ENCODE assay signal across 25 mouse cellular contexts in the genomic region with DNA sequence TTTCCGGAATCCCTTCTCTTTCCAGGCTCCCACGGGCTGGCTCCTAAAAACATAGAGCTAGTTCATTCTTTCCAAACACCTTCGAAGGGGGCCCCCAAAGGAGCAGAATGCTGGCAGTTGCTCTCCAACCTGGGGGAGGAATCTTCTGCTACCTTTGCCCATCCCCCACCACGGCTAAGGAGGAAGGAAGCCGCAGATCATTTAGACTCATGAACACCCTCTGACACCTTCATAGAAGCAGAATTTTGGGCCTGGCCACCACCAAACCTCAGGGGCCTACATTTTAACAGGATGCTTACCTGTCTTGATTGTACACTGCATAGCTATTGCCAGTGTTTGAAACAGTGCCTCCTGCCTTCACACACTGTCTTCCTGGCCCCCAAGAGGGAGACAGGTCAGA.
DNase-seq lines count a peak whose midpoint lies in the region; ATAC-seq lines count a peak whose summit lies in the region.
"Had no signal": no experiment of that assay in that cellular context is flagged by ENCODE, and none has a peak within 500 bp of the region (broad histone marks: within the 10 kb centered on the region; RNA-seq: fewer than 3 reads in every experiment).

No protein-coding gene starts in this region.

- no peaks in the 10 kb centered on the region for H3K27me3 ChIP-seq in heart, embryonic 11.5 days (ENCODE audit: control insufficient read depth, insufficient read depth, low read length)
- H3K27me3 ChIP-seq: embryonic facial prominence, embryonic 12.5 days; embryonic facial prominence, embryonic 15.5 days; forebrain, embryonic 15.5 days; heart, embryonic 12.5 days; heart, embryonic 15.5 days; hindbrain, embryonic 13.5 days had no signal

- no peak overlapping the region for H3K9ac ChIP-seq in heart, embryonic 11.5 days (ENCODE audit: low read depth, low read length)
- H3K9ac ChIP-seq: embryonic facial prominence, embryonic 12.5 days; embryonic facial prominence, embryonic 15.5 days; forebrain, embryonic 15.5 days; heart, embryonic 12.5 days; heart, embryonic 15.5 days; hindbrain, embryonic 13.5 days had no signal

- no peak for ATAC-seq in heart, embryonic 11.5 days (replicated peaks; ENCODE audit: insufficient number of reproducible peaks, low FRiP score, low TSS enrichment)
- ATAC-seq: activated CD4-positive, CD25-positive, alpha-beta regulatory T cell, adult 4 months; forebrain, embryonic 15.5 days; hindbrain, embryonic 16.5 days; inflammation-experienced regulatory T-cells, adult 6 months had no signal

- H3K36me3 ChIP-seq in heart, embryonic 11.5 days (ENCODE audit: control insufficient read depth, insufficient read depth, low read length): no peaks in the 10 kb centered on the region
- H3K36me3 ChIP-seq: embryonic facial prominence, embryonic 12.5 days; embryonic facial prominence, embryonic 15.5 days; forebrain, embryonic 15.5 days; heart, embryonic 12.5 days; heart, embryonic 15.5 days; hindbrain, embryonic 10.5 days; hindbrain, embryonic 13.5 days had no signal

- DNase-seq in heart, adult 11 months: peak; percentile 76
- peak; percentile 15 for DNase-seq in CD4-positive helper T cell, adult 2 months (ENCODE audit: low read depth, low spot score)
- peak; percentile 45 for DNase-seq in induced T-regulatory cell, adult 2 months (ENCODE audit: low read depth)
- DNase-seq in thymus, postnatal 4 days: peak; percentile 64
- no peak for DNase-seq in layer of hippocampus, postnatal 36 days
- DNase-seq in adrenal gland, postnatal 4 days (ENCODE audit: low spot score in 2 of 2): no peak
- DNase-seq: adrenal gland, adult 8-10 months; adrenal gland, postnatal 25 days; cerebellum, adult 18-20 months; cerebellum, adult 9-10 months; cerebellum, postnatal 14 days; gastrocnemius, postnatal 36 days; heart, postnatal 10 days; heart, postnatal 36 days had no signal

- H3K4me1 ChIP-seq in heart, embryonic 11.5 days (ENCODE audit: control insufficient read depth, insufficient read depth, low read length): peaks cover 19% of the 10 kb centered on the region

- H3K4me3 ChIP-seq in heart, embryonic 11.5 days (ENCODE audit: low read depth, low read length): no peak overlapping the region
- H3K4me3 ChIP-seq: embryonic facial prominence, embryonic 12.5 days; embryonic facial prominence, embryonic 15.5 days; forebrain, embryonic 15.5 days; heart, embryonic 12.5 days; heart, embryonic 15.5 days; hindbrain, embryonic 10.5 days; hindbrain, embryonic 13.5 days had no signal

- H3K27ac ChIP-seq in heart, embryonic 11.5 days (ENCODE audit: low read depth, low read length): no peak overlapping the region
- H3K27ac ChIP-seq: embryonic facial prominence, embryonic 12.5 days; embryonic facial prominence, embryonic 15.5 days; forebrain, embryonic 15.5 days; heart, embryonic 15.5 days; hindbrain, embryonic 10.5 days; hindbrain, embryonic 13.5 days had no signal

- H3K4me2 ChIP-seq in heart, embryonic 11.5 days: no peak overlapping the region
- H3K4me2 ChIP-seq: embryonic facial prominence, embryonic 12.5 days; embryonic facial prominence, embryonic 15.5 days; forebrain, embryonic 15.5 days; heart, embryonic 12.5 days; heart, embryonic 15.5 days; hindbrain, embryonic 13.5 days had no signal

- H3K9me3 ChIP-seq in heart, embryonic 11.5 days (replicated peaks; ENCODE audit: control insufficient read depth, low read length): no peaks in the 10 kb centered on the region
- H3K9me3 ChIP-seq: embryonic facial prominence, embryonic 12.5 days; embryonic facial prominence, embryonic 15.5 days; forebrain, embryonic 15.5 days; heart, embryonic 12.5 days; heart, embryonic 15.5 days; hindbrain, embryonic 10.5 days; hindbrain, embryonic 13.5 days had no signal

- WGBS in heart, embryonic 11.5 days (ENCODE audit: insufficient replicate concordance): 55% methylated on average over 5 of the region's 5 CpGs

Comparison
In these comparisons a context has a peak if more than half of its experiments do, and no peak if none do; other contexts are left out.
1. DNase-seq: peak in heart, adult 11 months (single experiment), CD4-positive helper T cell, adult 2 months (single experiment), induced T-regulatory cell, adult 2 months (single experiment) and thymus, postnatal 4 days (single experiment); none in layer of hippocampus, postnatal 36 days (0 of 2) and adrenal gland, postnatal 4 days (0 of 2).